21 mouse cellular contexts compared by ENCODE assay signal in the genomic region with DNA sequence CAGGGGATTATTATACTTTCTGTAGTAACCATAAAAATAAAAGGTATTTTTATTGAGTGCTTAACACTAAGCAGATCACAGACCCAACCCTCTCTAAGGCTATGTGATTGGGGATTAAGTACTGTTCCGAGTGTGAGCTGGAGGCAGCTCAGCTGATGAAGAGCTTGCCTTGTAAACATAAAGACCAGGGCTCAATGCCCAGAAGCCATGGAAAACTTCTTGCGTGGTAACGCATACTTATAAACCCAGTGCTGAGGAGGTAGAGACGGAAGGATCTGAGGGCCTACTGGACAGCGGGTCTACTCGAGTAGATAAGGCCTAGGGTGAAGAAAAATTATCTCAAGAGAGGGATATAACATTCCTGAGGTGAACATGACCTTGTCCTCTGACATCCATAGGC. TPM values are rescaled to one million over a fixed set of nuclear protein-coding genes. Genes with fewer than 3 reads are reported as not detected.
"Had no signal": no experiment of that assay in that cellular context is flagged by ENCODE, and none has a peak within 500 bp of the region (broad histone marks: within the 10 kb centered on the region; RNA-seq: fewer than 3 reads in every experiment).

No protein-coding gene starts in this region.

- ATAC-seq: liver, postnatal 0 days had no signal

- DNase-seq: kidney, postnatal 25 days; liver; liver, embryonic 13.5 days; liver, postnatal 0 days; lung, postnatal 14 days; right cerebral cortex, adult 18-20 months; right cerebral cortex, postnatal 25 days; thymus, postnatal 36 days had no signal

- H3K36me3 ChIP-seq: liver, embryonic 13.5 days; lung, embryonic 15.5 days; midbrain, embryonic 12.5 days had no signal

- H3K27ac ChIP-seq: left cerebral cortex, adult 2 months; liver, embryonic 13.5 days; lung, embryonic 15.5 days; macrophage; midbrain, embryonic 12.5 days had no signal

- H3K9me3 ChIP-seq: liver, embryonic 13.5 days; lung, embryonic 15.5 days had no signal

- H3K4me3 ChIP-seq: left cerebral cortex, adult 2 months; liver, embryonic 13.5 days; lung, embryonic 15.5 days; megakaryocyte, embryonic 14.5 days; midbrain, embryonic 12.5 days had no signal

- H3K9ac ChIP-seq: liver, embryonic 13.5 days; liver, postnatal 0 days; lung, embryonic 15.5 days; midbrain, embryonic 12.5 days had no signal

- H3K27me3 ChIP-seq: liver, embryonic 13.5 days; lung, embryonic 15.5 days; megakaryocyte, embryonic 14.5 days; midbrain, embryonic 12.5 days had no signal

- H3K4me1 ChIP-seq: liver, embryonic 13.5 days; lung, embryonic 15.5 days; megakaryocyte, embryonic 14.5 days; midbrain, embryonic 12.5 days had no signal

- H3K4me2 ChIP-seq: liver, embryonic 13.5 days; lung, embryonic 15.5 days; midbrain, embryonic 12.5 days had no signal

RNA-seq across cellular contexts. Expression of a gene that starts 12.0 kb away (rescaled TPM):
- total RNA-seq: layer of hippocampus, postnatal 25 days; left cerebral cortex, adult 2 months; left cerebral cortex, postnatal 14 days had no signal
- polyA plus RNA-seq: kidney, embryonic 16.5 days; limb, embryonic 11.5 days; liver, embryonic 13.5 days; liver, postnatal 0 days; lung, embryonic 15.5 days; macrophage; midbrain, embryonic 12.5 days; neural tube, embryonic 14.5 days; small intestine, adult 2 months; stomach, embryonic 16.5 days; thymus, postnatal 0 days had no signal

RNA-seq across cellular contexts. Expression of a gene that starts 32.3 kb away (rescaled TPM):
- total RNA-seq: layer of hippocampus, postnatal 25 days; left cerebral cortex, adult 2 months; left cerebral cortex, postnatal 14 days had no signal
- polyA plus RNA-seq: kidney, embryonic 16.5 days; limb, embryonic 11.5 days; liver, embryonic 13.5 days; liver, postnatal 0 days; lung, embryonic 15.5 days; macrophage; midbrain, embryonic 12.5 days; neural tube, embryonic 14.5 days; small intestine, adult 2 months; stomach, embryonic 16.5 days; thymus, postnatal 0 days had no signal

RNA-seq across cellular contexts. Expression of a gene that starts 50.9 kb away (rescaled TPM):
- total RNA-seq: layer of hippocampus, postnatal 25 days; left cerebral cortex, adult 2 months; left cerebral cortex, postnatal 14 days had no signal
- polyA plus RNA-seq: kidney, embryonic 16.5 days; limb, embryonic 11.5 days; liver, embryonic 13.5 days; liver, postnatal 0 days; lung, embryonic 15.5 days; macrophage; midbrain, embryonic 12.5 days; neural tube, embryonic 14.5 days; small intestine, adult 2 months; stomach, embryonic 16.5 days; thymus, postnatal 0 days had no signal
